Mouse (Mus musculus): Measurements from ENCODE around the gene F830045P16Rik.

DNA sequence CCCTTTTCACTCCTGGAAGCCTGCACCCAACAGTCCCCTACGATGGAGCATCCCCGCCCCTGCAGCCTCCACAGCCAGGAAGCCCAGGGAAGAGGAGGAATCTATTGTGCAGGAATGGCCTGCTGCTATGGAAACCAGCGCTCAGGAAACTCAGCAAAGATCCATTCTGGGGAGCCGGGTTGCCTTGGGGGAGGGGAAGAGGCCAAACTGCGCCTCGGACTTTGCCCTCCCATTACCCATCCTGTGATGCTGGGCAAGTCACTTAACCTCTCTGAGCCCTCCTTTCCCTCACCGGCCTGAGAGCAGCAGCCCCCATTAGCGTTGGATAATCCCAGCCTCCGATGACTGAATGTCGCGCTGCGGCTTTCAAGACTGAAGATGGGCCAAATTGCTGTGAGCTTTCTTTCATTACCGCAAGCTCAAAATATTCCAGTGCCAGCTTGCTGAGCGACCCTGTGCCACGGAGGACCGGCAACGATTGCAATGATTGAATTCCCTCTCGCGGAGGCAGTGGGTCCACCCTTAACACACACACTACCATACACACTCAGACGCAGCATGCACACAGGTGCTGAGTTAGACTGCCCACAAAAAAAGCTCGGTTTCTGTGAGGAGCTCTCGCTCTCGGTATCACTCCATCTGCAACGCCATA lies 38.1 kb upstream of the F830045P16Rik start:
- TF ChIP-seq EP300 (IDR thresholded peaks at IDR 0.05): no peak
- TF ChIP-seq CTCF (IDR thresholded peaks at IDR 0.05): no peak

Measured in lung, postnatal 0 days (tissue).